Comparison of ENCODE assay signal across 8 mouse cellular contexts in the genomic region with DNA sequence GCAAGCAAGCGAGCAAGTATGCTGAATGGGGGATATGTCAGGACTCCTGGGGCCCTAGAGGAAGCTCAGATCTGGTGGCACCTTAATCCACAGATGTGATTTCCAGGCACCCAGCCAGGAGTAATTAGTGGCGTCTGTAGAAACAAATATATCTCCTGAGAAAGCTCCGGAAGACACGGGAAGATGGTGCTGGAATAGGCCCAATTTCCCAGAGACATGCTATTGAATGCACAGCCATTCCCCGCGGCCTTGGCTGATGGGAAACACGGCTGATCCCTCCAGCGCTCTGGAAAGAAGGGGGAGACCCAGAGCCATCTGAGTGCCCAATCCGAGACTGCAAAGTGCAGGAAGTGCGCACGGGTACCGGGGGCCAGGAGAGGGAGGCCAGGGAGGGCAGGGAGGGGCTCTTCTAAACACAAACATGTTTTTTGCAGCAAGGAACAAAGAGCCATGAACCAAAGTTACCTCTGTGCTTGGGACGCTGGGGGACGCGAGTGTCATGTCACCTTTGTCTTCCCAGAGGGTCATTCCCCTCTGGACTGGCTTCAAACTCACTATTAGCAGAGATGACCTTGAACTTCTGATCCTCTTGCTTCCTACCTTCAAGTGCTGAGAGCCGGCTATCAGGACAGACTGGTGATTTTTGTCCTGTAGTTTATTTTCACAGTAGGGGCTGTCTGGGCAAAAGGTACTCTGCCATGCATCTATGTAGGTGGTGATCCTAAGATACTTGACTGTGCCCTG. TPM values are rescaled to one million over a fixed set of nuclear protein-coding genes. Genes with fewer than 3 reads are reported as not detected.
A peak's percentile ranks its signal among the peaks of the same experiment; 100 is the strongest.
DNase-seq lines count a peak whose midpoint lies in the region; ATAC-seq and TF ChIP-seq lines count a peak whose summit lies in the region.

No protein-coding gene starts in this region.

- no peak overlapping the region for H3K9ac ChIP-seq in hindbrain, embryonic 14.5 days
- H3K9ac ChIP-seq in hindbrain, embryonic 12.5 days: no peak overlapping the region
- no peak overlapping the region for H3K9ac ChIP-seq in embryonic facial prominence, embryonic 14.5 days (ENCODE audit: low read depth, low read length)
- no peak overlapping the region for H3K9ac ChIP-seq in lung, embryonic 16.5 days (ENCODE audit: low read length)
- H3K9ac ChIP-seq in intestine, postnatal 0 days (ENCODE audit: low read depth, low read length): no peak overlapping the region
- no peak overlapping the region for H3K9ac ChIP-seq in intestine, embryonic 16.5 days (ENCODE audit: low read depth, low read length)

- ATAC-seq in hindbrain, embryonic 14.5 days (ENCODE audit: low FRiP score): no peak
- ATAC-seq in hindbrain, embryonic 12.5 days (ENCODE audit: low FRiP score): no peak
- peak; percentile 75 for ATAC-seq in embryonic facial prominence, embryonic 14.5 days (ENCODE audit: low read depth)
- peak; percentile 83 for ATAC-seq in lung, embryonic 16.5 days (ENCODE audit: low read depth)
- no peak for ATAC-seq in intestine, postnatal 0 days
- no peak for ATAC-seq in intestine, embryonic 16.5 days

- H3K4me1 ChIP-seq in hindbrain, embryonic 14.5 days (replicated peaks; ENCODE audit: control insufficient read depth, insufficient read depth, low read length): 0 out of 2 replicates have a peak, but pooled peaks cover 4% of the 10 kb centered on the region
- H3K4me1 ChIP-seq in hindbrain, embryonic 12.5 days: peaks cover 5% of the 10 kb centered on the region; the same call in 1 of the 2 replicates
- no peaks in the 10 kb centered on the region for H3K4me1 ChIP-seq in embryonic facial prominence, embryonic 14.5 days (ENCODE audit: control insufficient read depth, insufficient read depth, low read length)
- H3K4me1 ChIP-seq in lung, embryonic 16.5 days (replicated peaks; ENCODE audit: control insufficient read depth, insufficient read depth, low read length): no peaks in the 10 kb centered on the region
- 0 out of 2 replicates have a peak, but pooled peaks cover under 1% of the 10 kb centered on the region for H3K4me1 ChIP-seq in intestine, postnatal 0 days (replicated peaks; ENCODE audit: control insufficient read depth, insufficient read depth, low read length)
- peaks cover 10% of the 10 kb centered on the region; the same call in 1 of the 2 replicates for H3K4me1 ChIP-seq in intestine, embryonic 16.5 days (ENCODE audit: control insufficient read depth, insufficient read depth, low read length)

- TF ChIP-seq CTCF in intestine, postnatal 0 days (IDR thresholded peaks at IDR 0.05; ENCODE audit: low read depth): no peak

- 78% methylated on average over 16 of the region's 16 CpGs for WGBS in hindbrain, embryonic 14.5 days
- WGBS in hindbrain, embryonic 12.5 days: 85% methylated on average over 16 of the region's 16 CpGs
- WGBS in embryonic facial prominence, embryonic 14.5 days: 61% methylated on average over 16 of the region's 16 CpGs
- WGBS in lung, embryonic 16.5 days: 53% methylated on average over 16 of the region's 16 CpGs
- WGBS in intestine, postnatal 0 days: 71% methylated on average over 16 of the region's 16 CpGs
- WGBS in intestine, embryonic 16.5 days: 74% methylated on average over 16 of the region's 16 CpGs

- peak; percentile 56 for DNase-seq in hindbrain, embryonic 14.5 days (ENCODE audit: low spot score)
- peak; percentile 93 for DNase-seq in embryonic facial prominence, embryonic 14.5 days (ENCODE audit: low spot score)
- peak; percentile 75 to 79 for DNase-seq in heart, postnatal 10 days
- DNase-seq in embryo, embryonic 9.5 days (ENCODE audit: extremely low spot score): no peak

- no peak overlapping the region for H3K4me3 ChIP-seq in hindbrain, embryonic 14.5 days (replicated peaks; ENCODE audit: low read length)
- H3K4me3 ChIP-seq in hindbrain, embryonic 12.5 days: no peak overlapping the region
- no peak overlapping the region for H3K4me3 ChIP-seq in embryonic facial prominence, embryonic 14.5 days (ENCODE audit: low read depth, low read length)
- no peak overlapping the region for H3K4me3 ChIP-seq in lung, embryonic 16.5 days (ENCODE audit: low read length)
- H3K4me3 ChIP-seq in intestine, postnatal 0 days (ENCODE audit: low read depth, low read length): no peak overlapping the region
- no peak overlapping the region for H3K4me3 ChIP-seq in intestine, embryonic 16.5 days (ENCODE audit: low read length)

- no peak overlapping the region for H3K27ac ChIP-seq in hindbrain, embryonic 14.5 days
- H3K27ac ChIP-seq in hindbrain, embryonic 12.5 days: no peak overlapping the region
- H3K27ac ChIP-seq in embryonic facial prominence, embryonic 14.5 days (replicated peaks; ENCODE audit: low read depth, low read length): peak overlapping the region; percentile 64
- peak overlapping the region; percentile 17; the same call in 1 of the 2 replicates for H3K27ac ChIP-seq in lung, embryonic 16.5 days (ENCODE audit: low read length)
- no peak overlapping the region for H3K27ac ChIP-seq in intestine, postnatal 0 days (ENCODE audit: low read depth, low read length)
- no peak overlapping the region for H3K27ac ChIP-seq in intestine, embryonic 16.5 days (ENCODE audit: low read length)

- no peak overlapping the region for H3K4me2 ChIP-seq in hindbrain, embryonic 14.5 days (replicated peaks)
- H3K4me2 ChIP-seq in hindbrain, embryonic 12.5 days (replicated peaks): no peak overlapping the region
- H3K4me2 ChIP-seq in embryonic facial prominence, embryonic 14.5 days (ENCODE audit: low read depth, low read length): no peak overlapping the region
- H3K4me2 ChIP-seq in lung, embryonic 16.5 days (ENCODE audit: low read depth, low read length): no peak overlapping the region
- no peak overlapping the region for H3K4me2 ChIP-seq in intestine, postnatal 0 days (replicated peaks; ENCODE audit: low read depth)
- no peak overlapping the region for H3K4me2 ChIP-seq in intestine, embryonic 16.5 days (ENCODE audit: low read depth, low read length)

- no peaks in the 10 kb centered on the region for H3K27me3 ChIP-seq in hindbrain, embryonic 14.5 days (ENCODE audit: control insufficient read depth, insufficient read depth, low read length)
- H3K27me3 ChIP-seq in hindbrain, embryonic 12.5 days: no peaks in the 10 kb centered on the region
- H3K27me3 ChIP-seq in embryonic facial prominence, embryonic 14.5 days (replicated peaks; ENCODE audit: control insufficient read depth, insufficient read depth, low read length): no peaks in the 10 kb centered on the region
- H3K27me3 ChIP-seq in lung, embryonic 16.5 days (ENCODE audit: control insufficient read depth, insufficient read depth, low read depth, low read length): no peaks in the 10 kb centered on the region
- no peaks in the 10 kb centered on the region for H3K27me3 ChIP-seq in intestine, postnatal 0 days (replicated peaks; ENCODE audit: control insufficient read depth, insufficient read depth, low read length)
- no peaks in the 10 kb centered on the region for H3K27me3 ChIP-seq in intestine, embryonic 16.5 days (replicated peaks; ENCODE audit: control insufficient read depth, insufficient read depth, low read length)

- H3K9me3 ChIP-seq in hindbrain, embryonic 14.5 days (ENCODE audit: control insufficient read depth, low read length): no peaks in the 10 kb centered on the region
- no peaks in the 10 kb centered on the region for H3K9me3 ChIP-seq in hindbrain, embryonic 12.5 days (replicated peaks)
- 0 out of 2 replicates have a peak, but pooled peaks cover 4% of the 10 kb centered on the region for H3K9me3 ChIP-seq in embryonic facial prominence, embryonic 14.5 days (ENCODE audit: control insufficient read depth, low read length)
- no peaks in the 10 kb centered on the region for H3K9me3 ChIP-seq in lung, embryonic 16.5 days (ENCODE audit: control insufficient read depth, low read length)
- no peaks in the 10 kb centered on the region for H3K9me3 ChIP-seq in intestine, postnatal 0 days (ENCODE audit: control insufficient read depth)
- H3K9me3 ChIP-seq in intestine, embryonic 16.5 days (ENCODE audit: control insufficient read depth, low read length): no peaks in the 10 kb centered on the region

- H3K36me3 ChIP-seq in hindbrain, embryonic 14.5 days (replicated peaks; ENCODE audit: control insufficient read depth, insufficient read depth): no peaks in the 10 kb centered on the region
- no peaks in the 10 kb centered on the region for H3K36me3 ChIP-seq in hindbrain, embryonic 12.5 days
- H3K36me3 ChIP-seq in embryonic facial prominence, embryonic 14.5 days (ENCODE audit: control insufficient read depth, insufficient read depth, low read length): no peaks in the 10 kb centered on the region
- no peaks in the 10 kb centered on the region for H3K36me3 ChIP-seq in lung, embryonic 16.5 days (ENCODE audit: control insufficient read depth, insufficient read depth, low read length)
- no peaks in the 10 kb centered on the region for H3K36me3 ChIP-seq in intestine, postnatal 0 days (ENCODE audit: control insufficient read depth, insufficient read depth)
- no peaks in the 10 kb centered on the region for H3K36me3 ChIP-seq in intestine, embryonic 16.5 days (ENCODE audit: control insufficient read depth, insufficient read depth, low read length)

- intact Hi-C loops in heart, postnatal 10 days (cut with DNase I): no loop called here

RNA-seq across cellular contexts. Expression of gene Scarb1, which starts 21.7 kb away (rescaled TPM):
- 36.5 and 39.9 TPM in 2 replicates for polyA plus RNA-seq in hindbrain, embryonic 14.5 days (2014; fragmentation: Nextera tagmentation; extraction: Ambion mirVana)
- 28.6 and 29.7 TPM in 2 replicates for polyA plus RNA-seq in hindbrain, embryonic 12.5 days (2016; fragmentation: Nextera tagmentation; extraction: Ambion mirVana)
- 44.4 and 47.9 TPM in 2 replicates for polyA plus RNA-seq in embryonic facial prominence, embryonic 14.5 days (2014; fragmentation: Nextera tagmentation; extraction: Ambion mirVana)
- total RNA-seq in heart, postnatal 10 days (2021): 10 to 100 TPM; 62.6 to 73.8 TPM
- polyA plus RNA-seq in lung, embryonic 16.5 days (2015; fragmentation: Nextera tagmentation; extraction: Ambion mirVana): 65.9 and 66.6 TPM in 2 replicates
- 26.5 TPM in 2 replicates for polyA plus RNA-seq in intestine, postnatal 0 days (2015; fragmentation: Nextera tagmentation; extraction: Ambion mirVana)
- 59.9 and 73.1 TPM in 2 replicates for polyA plus RNA-seq in intestine, embryonic 16.5 days (2015; fragmentation: Nextera tagmentation; extraction: Ambion mirVana)

Comparison
In these comparisons a context has a peak if more than half of its experiments do, and no peak if none do; other contexts are left out.
1. ATAC-seq: peak in embryonic facial prominence, embryonic 14.5 days (single experiment) and lung, embryonic 16.5 days (single experiment); none in hindbrain, embryonic 14.5 days (single experiment), hindbrain, embryonic 12.5 days (single experiment), intestine, postnatal 0 days (single experiment) and intestine, embryonic 16.5 days (single experiment).
2. H3K27ac ChIP-seq: peak in embryonic facial prominence, embryonic 14.5 days (single experiment) and lung, embryonic 16.5 days (single experiment); none in hindbrain, embryonic 14.5 days (single experiment), hindbrain, embryonic 12.5 days (single experiment), intestine, postnatal 0 days (single experiment) and intestine, embryonic 16.5 days (single experiment).